Mouse (Mus musculus) thymus, postnatal 4 days (tissue): ENCODE results near the gene Gm32742.
"Not testable (repeated sequence)": the region's sequence is repeated elsewhere in the genome, so short reads cannot be mapped to it uniquely, and the experiment has no call there.

Source experiments
- DNase-seq: peaks from one replicate; pipeline ENCODE4 v3.0.0; 2021

Gm32742 gene

GRCm38 (mm10) chr9:51146496-51146895, 18.8 kb downstream of the Gm32742 start:
- DNase-seq = no peak

- no peak for DNase-seq
These were observed 21.1 kb downstream of the Gm32742 start for GRCm38 (mm10) chr9:51144218-51144617.

- no peak for DNase-seq
These were observed 21.9 kb downstream of the Gm32742 start for GRCm38 (mm10) chr9:51143437-51143836.

DNA sequence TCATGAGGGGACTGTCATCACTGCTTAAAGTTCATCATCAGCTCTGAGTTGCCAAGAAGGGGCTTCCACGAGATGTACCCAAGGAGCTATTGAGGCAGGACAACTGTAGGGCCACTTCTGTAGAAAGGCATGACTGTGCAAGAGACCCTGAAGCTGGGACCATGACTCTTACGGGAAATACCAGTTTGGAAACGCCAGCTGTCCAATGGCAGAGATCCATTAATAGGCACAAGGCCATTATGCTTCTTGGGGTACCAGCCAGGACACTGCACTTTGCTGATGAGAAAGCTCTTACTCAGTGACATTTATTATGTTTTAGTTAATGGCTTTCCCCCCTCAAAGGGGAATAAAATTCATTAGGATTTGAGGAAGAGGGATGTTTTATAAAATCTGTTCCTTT, 24.6 kb downstream of the Gm32742 start:
- DNase-seq = no peak

- not testable (repeated sequence) for DNase-seq
These were observed 25.9 kb downstream of the Gm32742 start for GRCm38 (mm10) chr9:51139401-51139800.

DNA sequence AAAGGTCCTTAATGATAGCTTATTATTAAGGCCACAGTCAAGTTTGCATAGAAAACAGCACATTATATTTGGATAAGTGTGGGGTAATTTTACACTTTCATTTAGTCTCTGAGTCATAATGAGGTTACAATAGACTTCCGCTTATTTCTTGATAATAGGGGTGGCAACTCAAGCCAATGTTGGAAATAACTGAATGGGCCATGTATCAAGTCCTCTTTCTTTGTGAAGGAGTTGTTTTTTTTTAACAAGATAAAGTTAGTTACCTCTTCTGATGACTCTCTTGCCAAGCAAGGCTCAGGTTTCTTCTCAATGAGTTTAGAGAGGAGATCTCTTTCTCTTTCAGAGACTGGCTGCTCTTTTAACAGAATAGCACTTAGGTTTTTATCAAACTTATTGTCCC, 27.0 kb downstream of the Gm32742 start:
- no peak for DNase-seq

GRCm38 (mm10) chr9:51137836-51138235, 27.5 kb downstream of the Gm32742 start:
- DNase-seq = no peak

DNA sequence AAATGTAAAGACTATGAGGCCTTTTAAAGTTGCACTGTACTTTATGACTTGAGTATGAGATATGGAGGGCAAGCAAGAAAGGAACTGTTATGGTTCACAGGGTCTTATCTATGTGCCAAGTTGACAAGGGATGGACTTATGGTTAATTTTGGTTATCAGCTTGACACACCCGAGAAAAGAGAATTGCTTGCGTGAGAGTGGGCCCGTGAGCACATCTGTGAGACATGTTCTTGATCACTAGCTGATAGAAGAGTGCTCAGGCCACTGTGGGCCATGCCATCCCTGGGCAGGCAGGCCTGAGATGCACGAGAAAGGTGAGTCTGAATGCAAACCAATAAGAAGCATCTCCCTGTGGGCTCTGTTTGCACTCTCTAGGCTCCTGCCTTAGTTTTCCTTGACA, 27.9 kb downstream of the Gm32742 start:
- no peak for DNase-seq

GRCm38 (mm10) chr9:51136985-51137384, 28.3 kb downstream of the Gm32742 start:
- DNase-seq = peak; percentile 68

- no peak for DNase-seq
These were observed 50.5 kb downstream of the Gm32742 start for GRCm38 (mm10) chr9:51114767-51115166.

- DNase-seq = no peak
These were observed 59.6 kb downstream of the Gm32742 start for GRCm38 (mm10) chr9:51105751-51106150.

DNA sequence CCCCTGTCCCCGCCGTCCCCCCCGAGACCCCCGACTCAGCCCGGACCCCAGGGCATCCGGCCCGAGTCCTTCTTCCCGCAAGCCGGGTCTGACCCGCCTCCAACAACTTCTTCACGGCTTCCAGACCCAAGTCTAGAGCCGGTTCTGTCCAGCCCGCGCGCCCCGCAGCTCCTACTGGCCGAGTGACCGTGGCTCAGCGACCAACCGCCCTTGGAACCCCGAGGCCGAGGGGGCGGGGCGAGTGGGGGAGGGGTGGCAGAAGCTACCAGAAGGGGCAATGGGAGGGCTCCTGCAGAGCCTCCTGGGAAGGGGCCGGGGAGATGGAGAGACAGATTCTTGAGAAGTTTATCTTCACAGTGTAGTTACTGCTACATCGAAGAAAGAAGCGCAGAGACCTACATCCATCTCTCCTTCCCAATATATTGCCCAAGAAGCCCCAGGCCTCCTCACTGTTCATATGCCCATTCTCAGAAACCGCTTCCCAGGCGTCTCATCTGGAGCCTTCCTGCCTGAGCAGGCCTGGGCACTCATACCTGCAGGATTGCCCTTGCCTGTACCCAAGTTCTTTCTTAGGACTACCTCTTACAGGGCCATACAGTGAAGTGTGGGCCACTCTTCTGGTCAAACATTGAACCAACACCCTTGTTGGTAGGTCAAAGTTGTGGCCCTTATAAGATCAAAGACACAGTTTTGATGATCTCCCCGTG, 61.4 kb downstream of the Gm32742 start:
- DNase-seq = peak; percentile 9

DNA sequence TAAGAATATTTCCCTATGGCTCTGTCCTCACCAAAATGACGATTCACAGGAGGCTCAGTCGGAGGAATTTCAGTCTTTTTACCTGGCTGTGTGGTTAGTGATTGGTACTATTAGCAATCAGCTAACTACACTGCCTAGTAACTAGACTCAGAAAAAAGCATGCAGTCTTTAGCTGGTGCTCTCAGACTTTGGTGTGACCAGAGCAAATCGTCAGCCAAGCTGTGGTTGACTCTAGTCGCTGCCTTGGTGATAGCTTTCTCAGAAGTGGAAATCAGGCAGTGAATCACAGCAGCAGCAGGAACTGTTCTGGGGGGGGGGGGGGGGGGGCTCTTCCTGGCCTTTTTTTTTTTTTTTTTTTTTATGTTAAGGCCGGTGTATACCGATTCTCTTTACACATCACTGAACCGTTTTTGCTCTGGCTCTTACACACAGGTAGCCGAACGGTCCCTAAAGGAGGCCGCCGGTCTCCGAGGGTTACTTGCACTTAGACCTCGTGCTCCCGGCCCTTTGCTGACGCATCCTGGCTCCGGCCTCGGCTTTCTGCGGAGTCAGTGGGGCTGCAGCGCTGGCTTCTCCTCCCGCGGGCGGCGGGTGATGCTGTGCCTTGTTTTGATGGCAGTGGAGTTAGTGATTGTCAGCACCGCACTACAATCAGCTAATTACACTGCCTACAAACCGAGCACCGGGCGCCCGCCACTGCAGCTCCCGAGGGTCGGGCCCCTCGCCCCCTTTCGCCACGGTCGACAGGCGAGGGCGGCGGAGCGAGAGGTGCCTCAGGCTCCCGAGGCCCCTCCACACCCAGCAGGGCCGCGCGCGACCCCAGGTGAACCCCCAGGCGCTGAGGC, 62.1 kb downstream of the Gm32742 start:
- DNase-seq = peak; percentile 39

DNA sequence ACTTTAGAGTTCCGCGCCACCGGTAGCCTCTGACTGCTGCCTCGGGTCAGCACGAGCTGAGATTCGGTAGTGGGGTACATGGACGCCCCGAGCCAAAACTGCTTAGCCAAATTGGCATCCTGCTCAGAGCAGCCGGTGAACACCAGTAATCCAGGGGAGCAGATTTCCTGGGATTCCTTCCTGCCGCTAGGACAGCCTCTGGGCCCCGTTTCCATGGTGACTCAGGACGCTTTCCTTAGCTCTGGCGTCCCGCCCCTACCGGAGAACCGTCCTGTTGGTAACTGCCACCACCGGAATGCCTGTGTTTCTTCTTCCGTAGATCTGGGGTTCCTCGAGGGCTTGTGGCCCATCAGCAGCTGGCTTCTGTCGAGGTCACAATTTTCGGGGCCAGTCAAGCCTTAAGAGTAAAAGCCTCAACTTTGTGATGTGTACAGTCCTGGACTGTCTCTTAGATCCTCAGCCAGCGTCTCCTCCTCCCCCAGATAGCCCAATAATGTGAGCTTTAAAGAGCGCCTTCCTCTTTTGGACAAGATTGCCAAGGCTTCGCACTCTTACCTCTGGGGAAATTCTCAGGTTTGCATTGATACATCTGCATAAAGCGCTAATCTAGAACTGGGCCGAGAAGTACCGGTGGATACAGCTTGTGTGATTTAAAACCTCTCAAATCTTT, 63.4 kb downstream of the Gm32742 start, which contains the start of gene 4833427G06Rik:
TSS of gene 4833427G06Rik (minus strand) at position 323 of the 670 bp plus-strand sequence.
- peak; percentile 30 for DNase-seq

DNA sequence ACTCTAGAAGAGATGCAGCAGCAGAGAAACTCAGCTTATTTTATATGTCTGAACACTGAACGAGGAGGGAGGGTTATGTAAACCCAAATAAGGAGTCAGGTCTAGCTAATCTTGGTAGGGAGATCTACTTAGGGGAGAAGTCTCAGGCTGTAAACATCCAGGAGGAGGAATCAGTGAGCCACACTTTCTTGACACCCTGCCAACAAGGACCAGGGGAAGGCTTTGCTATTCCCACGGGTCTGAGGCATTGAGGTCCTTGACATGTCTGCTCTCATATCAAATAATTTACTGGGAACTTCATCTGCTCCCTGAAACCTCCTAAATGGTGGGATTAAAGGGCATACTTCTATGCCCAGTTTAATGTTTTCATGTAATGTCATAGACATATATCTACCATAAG, 69.0 kb downstream of the Gm32742 start:
- DNase-seq = no peak

GRCm38 (mm10) chr9:51093697-51094096, 71.6 kb downstream of the Gm32742 start:
- DNase-seq = no peak

DNA sequence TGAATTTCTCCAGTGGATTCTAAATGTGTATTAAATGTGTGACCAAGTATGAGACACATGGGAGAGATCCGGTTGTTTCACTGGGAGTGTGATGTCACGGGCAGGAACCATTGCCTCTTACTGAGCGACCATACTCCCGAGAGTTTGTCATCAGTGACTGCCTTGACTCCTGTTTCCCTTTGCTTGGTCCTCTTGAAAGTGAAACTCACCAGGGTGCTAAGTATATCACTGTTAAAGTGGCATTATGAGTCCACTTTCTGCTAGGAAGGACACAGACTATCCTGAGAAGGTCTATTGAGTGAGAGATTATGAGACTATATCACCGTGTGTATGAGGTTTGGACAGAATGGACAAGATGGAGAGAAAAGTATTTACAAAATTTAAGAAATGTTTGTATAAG, 83.7 kb downstream of the Gm32742 start:
- DNase-seq = no peak
